Mouse (Mus musculus): ENCODE measurements around the gene Amot.

Amot gene

DNA sequence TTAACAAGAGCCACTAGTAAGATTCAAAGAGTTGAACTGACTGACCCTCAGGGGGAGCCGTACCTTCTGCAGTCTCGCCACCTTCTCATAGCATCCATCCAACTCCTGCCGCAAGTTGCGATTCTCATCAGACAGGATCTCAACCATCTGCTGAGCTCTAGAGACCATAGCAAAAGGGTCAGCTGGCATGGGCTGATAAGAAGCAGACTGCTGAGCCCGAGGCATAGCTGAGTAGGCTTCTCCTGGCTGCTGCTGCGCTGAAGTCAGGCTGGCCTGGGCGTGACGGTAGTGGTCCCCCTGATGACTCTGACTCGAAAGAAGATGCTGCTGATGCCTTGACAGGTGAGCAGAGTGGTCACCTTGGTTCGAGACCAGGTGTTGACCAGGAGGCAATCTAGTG, 25.0 kb downstream of the Amot start:
- no peak for DNase-seq (ENCODE audit: low spot score)

GRCm38 (mm10) chrX:145477725-145478194, 27.2 kb downstream of the Amot start:
- no peak for DNase-seq (ENCODE audit: low spot score)

DNA sequence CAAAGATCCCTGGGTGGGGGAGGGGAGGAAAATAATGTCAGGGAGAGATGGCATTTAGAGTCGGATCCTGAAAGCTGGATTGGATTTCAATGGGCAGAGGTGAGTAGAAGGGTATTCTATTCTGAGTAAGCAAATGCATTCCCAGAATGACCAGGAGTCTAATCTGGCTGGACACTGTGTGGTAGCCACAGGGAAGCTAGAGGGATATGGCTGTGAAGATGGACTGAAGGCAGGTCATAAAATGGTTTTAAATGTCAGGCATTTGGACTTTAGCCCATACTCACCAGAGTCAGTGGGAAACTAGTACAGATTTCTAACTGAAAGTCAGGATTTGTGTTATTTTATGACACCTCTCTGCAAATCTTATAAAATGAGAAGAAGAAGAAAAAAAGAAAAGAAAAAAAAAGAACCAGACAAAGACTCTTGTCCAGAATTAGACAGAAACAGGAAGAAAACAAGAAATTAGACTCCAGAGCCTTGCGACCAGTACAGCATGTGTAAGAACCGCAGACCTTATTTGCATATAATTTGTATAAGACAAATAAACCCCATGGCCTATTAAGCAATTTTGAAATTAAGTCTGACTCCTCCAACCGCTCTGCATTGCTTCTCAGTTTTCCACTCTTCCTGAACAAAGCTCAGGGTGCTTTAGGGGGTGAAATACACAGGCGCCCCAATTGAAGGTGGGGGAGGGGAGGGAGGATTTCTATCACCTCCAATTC, 27.8 kb downstream of the Amot start:
- no peak for DNase-seq (ENCODE audit: low spot score)

DNA sequence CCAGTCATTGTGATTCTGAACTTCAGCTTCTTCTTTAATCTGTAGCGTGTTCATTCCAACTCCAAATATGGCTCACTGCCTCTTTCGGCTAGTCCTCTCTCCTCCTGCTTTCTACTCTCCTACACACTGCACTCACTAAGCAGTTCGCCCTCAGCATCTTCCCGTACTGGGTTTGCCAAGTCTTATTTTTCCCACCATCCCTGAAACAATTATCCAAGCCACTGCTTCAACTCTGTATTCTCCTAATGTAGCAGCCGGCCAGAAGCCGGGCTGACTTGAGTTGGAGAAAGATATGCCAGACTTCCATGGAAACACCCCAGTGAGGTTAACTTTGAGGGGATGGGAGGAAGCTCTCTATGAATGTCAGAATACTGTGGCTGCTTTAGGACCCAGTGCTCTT, 36.7 kb downstream of the Amot start:
- DNase-seq (ENCODE audit: low spot score): no peak

DNA sequence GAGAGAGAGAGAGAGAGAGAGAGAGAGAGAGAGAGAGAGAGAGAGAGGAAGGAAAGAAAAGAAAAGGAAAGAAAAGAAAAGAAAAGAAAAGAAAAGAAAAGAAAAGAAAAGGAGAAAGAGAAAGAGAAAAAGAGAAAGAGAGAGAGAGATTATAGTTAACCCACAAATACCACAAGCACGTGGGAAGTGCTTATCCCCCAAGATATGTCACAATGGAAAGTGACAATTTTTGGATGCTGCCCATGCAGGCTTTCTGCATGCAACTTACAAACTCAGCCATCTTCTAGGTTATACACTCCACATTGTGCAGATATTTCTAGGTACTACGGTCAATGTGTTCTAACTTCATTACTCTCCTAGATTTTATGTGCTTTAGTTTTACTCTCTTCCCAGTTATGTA, 41.5 kb downstream of the Amot start:
- no peak for DNase-seq (ENCODE audit: low spot score)

- no peak for DNase-seq (ENCODE audit: low spot score)
These were observed 43.6 kb downstream of the Amot start for GRCm38 (mm10) chrX:145461339-145461738.

DNA sequence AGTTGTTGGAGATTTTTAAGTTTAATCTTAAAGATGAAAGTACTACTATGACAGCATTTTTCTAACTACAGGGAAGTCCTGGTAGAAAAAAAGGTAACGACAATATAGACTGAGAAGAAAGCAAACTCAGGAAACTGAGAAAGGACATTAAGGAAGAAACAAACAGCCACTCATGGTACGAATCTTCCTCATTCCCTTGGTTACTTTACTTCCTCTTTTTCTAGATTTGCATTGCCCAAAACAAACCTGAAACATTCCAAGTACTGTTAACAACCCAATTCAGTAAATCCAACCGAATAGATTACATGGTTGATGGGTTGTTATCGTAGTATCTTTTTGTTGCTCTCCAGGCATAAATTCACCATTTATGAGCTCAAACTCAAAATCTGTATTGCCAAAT, 48.7 kb downstream of the Amot start:
- DNase-seq (ENCODE audit: low spot score): no peak

DNA sequence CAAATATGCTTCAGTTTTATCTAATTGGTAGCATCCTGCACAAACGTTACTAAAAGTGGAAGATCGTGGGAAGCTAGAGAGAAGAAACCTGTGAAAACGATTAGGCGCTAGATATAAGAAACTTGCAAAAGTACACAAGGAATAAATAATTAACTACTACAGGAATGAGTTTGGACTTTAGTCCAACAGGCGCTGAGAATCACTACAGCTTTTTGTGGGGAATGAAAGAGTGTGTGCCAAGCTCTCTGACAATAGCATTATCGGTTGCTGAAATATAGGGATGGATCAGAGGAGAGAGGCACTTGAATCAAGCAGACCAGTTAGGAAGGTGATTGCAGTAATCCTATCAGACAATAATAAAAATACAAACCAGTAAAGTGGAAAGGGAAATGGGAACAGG, 49.4 kb downstream of the Amot start:
- DNase-seq (ENCODE audit: low spot score): no peak

- no peak for DNase-seq (ENCODE audit: low spot score)
These were observed 50.2 kb downstream of the Amot start for GRCm38 (mm10) chrX:145454828-145455227.

- DNase-seq (ENCODE audit: low spot score): no peak
These were observed 63.5 kb downstream of the Amot start for GRCm38 (mm10) chrX:145441526-145441925.

DNA sequence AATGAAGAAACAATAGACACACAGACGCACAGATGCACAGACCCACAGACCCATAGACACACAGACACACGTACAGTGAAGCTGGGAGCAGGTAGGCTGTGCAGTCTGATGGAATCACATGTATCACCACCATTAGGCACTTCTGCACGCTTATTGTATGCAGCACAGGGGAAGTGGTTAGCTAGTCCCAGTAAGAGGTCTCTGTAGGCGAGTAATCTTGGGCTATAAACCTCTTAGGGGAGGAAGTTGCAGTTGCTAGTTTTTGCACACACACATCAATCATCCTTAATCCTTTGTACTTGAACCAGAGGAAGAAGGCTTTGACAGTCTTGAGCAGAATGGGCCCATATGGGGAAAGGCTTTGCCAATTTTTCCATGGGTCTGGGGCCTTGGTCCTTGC, 71.3 kb downstream of the Amot start:
- no peak for DNase-seq (ENCODE audit: low spot score)

DNA sequence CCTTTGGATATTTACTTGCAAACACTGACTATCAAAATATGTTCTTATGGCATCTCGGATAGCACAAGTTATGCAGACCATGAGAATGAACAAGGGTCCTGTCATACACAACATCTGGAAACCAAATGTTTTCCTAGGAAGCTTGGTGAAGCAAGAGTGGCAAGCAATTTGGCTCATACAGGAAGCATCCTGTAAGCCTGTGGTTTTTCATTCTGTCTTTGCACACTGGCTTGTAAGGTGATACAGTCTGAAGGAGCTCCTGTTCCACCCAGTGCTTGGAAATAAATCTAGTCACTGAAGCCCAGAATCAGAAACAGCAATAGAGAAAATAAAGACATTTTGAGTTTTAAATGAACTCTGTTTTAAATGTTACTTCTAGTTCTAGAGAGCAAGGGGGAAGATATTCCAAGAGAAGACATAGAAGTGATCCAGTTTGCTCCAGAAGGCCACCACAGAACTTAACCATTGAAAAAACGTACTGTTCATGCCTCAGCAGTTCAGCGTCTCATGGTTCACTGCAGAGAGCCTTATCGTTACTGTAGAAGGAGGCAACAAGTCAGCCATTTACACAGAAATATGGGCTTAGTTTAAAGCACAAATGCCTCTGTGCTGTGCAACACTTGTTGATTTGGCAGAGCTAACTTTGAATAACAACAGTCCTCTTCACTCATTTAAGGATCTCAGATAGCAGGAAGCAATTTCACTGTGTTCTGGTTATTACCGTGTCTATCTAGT, 74.0 kb downstream of the Amot start:
- DNase-seq (ENCODE audit: low spot score): no peak

DNA sequence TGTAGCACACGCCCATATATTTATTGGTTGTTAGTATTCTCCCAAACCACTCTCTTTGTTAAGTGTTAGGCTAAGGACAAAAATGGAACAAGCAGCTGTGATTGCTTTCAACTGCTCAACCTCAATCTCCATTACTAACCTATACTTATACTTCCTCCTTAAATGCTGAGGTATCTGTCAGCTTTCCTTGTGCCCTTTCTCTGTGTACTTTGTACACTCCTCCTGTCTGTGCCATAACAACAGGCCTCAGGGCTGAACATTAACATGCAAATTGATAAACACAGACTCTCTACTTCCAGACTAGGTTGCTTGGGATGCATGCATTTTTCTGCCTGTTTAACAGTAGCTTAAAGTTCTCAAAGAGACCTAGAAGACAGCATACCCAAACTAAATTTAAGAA, 76.2 kb downstream of the Amot start:
- DNase-seq (ENCODE audit: low spot score): no peak

GRCm38 (mm10) chrX:145424026-145424425, 81.0 kb downstream of the Amot start:
- no peak for DNase-seq (ENCODE audit: low spot score)

GRCm38 (mm10) chrX:145414319-145414718, 90.7 kb downstream of the Amot start:
- DNase-seq (ENCODE audit: low spot score): no peak

DNA sequence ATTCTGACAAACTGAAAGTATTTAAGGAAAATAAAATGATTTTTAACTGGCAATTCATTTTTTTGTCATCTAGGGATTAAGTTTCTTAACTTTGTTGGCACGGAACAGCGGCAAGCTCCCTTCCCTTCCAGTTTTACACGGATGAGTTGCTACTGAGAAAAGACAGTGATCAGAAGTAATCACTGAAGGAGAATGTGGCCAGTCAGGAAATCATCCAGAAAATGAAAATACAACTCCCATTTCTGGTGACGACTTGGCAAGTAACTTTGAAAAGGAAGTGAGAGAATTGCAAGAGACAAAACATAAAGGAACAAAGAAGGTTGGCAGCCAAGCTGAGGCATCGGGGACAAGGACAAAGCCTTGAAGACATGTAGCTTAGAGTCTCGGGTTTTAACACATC, 93.6 kb downstream of the Amot start:
- no peak for DNase-seq (ENCODE audit: low spot score)

- DNase-seq (ENCODE audit: low spot score): no peak
These were observed 98.9 kb downstream of the Amot start for GRCm38 (mm10) chrX:145406052-145406451.

- no peak for DNase-seq (ENCODE audit: low spot score)
These were observed 103.1 kb downstream of the Amot start for GRCm38 (mm10) chrX:145401926-145402325.

DNA sequence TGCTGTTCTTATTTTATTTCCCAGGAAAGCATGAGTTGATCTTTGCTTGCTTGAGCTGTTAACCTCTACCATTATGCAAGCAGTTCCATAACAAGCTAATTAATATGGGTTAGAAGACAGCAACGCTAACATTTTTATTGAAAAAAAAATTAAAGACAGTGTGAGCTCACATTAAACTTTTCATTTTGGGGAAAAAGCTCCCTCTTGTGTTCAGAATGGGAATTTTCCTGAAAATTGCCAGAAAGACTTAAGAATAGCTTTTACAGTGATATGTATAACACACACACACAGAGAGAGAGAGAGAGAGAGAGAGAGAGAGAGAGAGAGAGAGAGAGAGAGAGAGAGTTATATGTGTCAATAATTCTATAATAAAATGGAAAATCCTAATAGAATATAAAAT, 105.7 kb downstream of the Amot start:
- no peak for DNase-seq (ENCODE audit: low spot score)
